ENCODE assay signal across 26 mouse cellular contexts in genomic region chrX:134787728-134788127, GRCm38 (mm10). TPM values are rescaled to one million over a fixed set of nuclear protein-coding genes. Genes with fewer than 3 reads are reported as not detected.
DNase-seq lines count a peak whose midpoint lies in the region; ATAC-seq and TF ChIP-seq lines count a peak whose summit lies in the region.
"Had no signal": no experiment of that assay in that cellular context is flagged by ENCODE, and none has a peak within 500 bp of the region (broad histone marks: within the 10 kb centered on the region; RNA-seq: fewer than 3 reads in every experiment).

No protein-coding gene starts in this region.

- 34% methylated on average over 4 of the region's 4 CpGs for WGBS in liver, embryonic 11.5 days
- 49% methylated on average over 4 of the region's 4 CpGs for WGBS in liver, postnatal 0 days (ENCODE audit: insufficient replicate concordance)
- 21% methylated on average over 4 of the region's 4 CpGs for WGBS in liver, embryonic 15.5 days (ENCODE audit: insufficient replicate concordance)
- 79% methylated on average over 4 of the region's 4 CpGs for WGBS in forebrain, embryonic 12.5 days

- no peaks in the 10 kb centered on the region for H3K9me3 ChIP-seq in liver, embryonic 11.5 days (ENCODE audit: control insufficient read depth, low read length)
- no peaks in the 10 kb centered on the region for H3K9me3 ChIP-seq in liver, postnatal 0 days (ENCODE audit: low read length)
- H3K9me3 ChIP-seq in liver, embryonic 15.5 days (replicated peaks), result no peaks in the 10 kb centered on the region
- no peaks in the 10 kb centered on the region for H3K9me3 ChIP-seq in forebrain, embryonic 12.5 days
- H3K9me3 ChIP-seq: embryonic facial prominence, embryonic 10.5 days; embryonic facial prominence, embryonic 13.5 days; forebrain, embryonic 13.5 days; heart, embryonic 10.5 days; hindbrain, embryonic 12.5 days; hindbrain, embryonic 15.5 days had no signal

- no peaks in the 10 kb centered on the region for H3K27me3 ChIP-seq in liver, embryonic 11.5 days (replicated peaks; ENCODE audit: control insufficient read depth, insufficient read depth, low read length)
- H3K27me3 ChIP-seq in liver, postnatal 0 days (ENCODE audit: insufficient read depth, low read length), result no peaks in the 10 kb centered on the region
- no peaks in the 10 kb centered on the region for H3K27me3 ChIP-seq in liver, embryonic 15.5 days
- H3K27me3 ChIP-seq in forebrain, embryonic 12.5 days, result peaks cover 5% of the 10 kb centered on the region
- H3K27me3 ChIP-seq: forebrain, embryonic 13.5 days; hindbrain, embryonic 15.5 days had no signal

- DNase-seq in liver, embryonic 11.5 days (ENCODE audit: low spot score), result no peak
- no peak for DNase-seq in liver, postnatal 0 days
- DNase-seq in MEL-GATA-1-ER (ENCODE audit: extremely low read depth, low read depth), result peak; percentile 55
- DNase-seq in left cerebral cortex, adult 8-10 months (ENCODE audit: low spot score in 2 of 2), result no peak
- DNase-seq in adrenal gland, postnatal 36 days, result no peak
- DNase-seq: adrenal gland, adult 8-10 months; adrenal gland, postnatal 25 days; cerebellum, adult 8-10 months; cerebellum, postnatal 10 days; cerebellum, postnatal 36 days; embryo, embryonic 11 days; gastrocnemius, postnatal 10 days; gastrocnemius, postnatal 36 days; heart, adult 2 months had no signal

- TF ChIP-seq CTCF in liver, postnatal 0 days (IDR thresholded peaks at IDR 0.05; ENCODE audit: low read depth), result no peak

- TF ChIP-seq EP300 in liver, postnatal 0 days (IDR thresholded peaks at IDR 0.05; ENCODE audit: low read depth), result no peak

- H3K4me2 ChIP-seq in liver, embryonic 11.5 days, result no peak overlapping the region
- no peak overlapping the region for H3K4me2 ChIP-seq in liver, postnatal 0 days (ENCODE audit: low read depth, low read length)
- no peak overlapping the region for H3K4me2 ChIP-seq in liver, embryonic 15.5 days
- no peak overlapping the region for H3K4me2 ChIP-seq in forebrain, embryonic 12.5 days
- H3K4me2 ChIP-seq: embryonic facial prominence, embryonic 13.5 days; forebrain, embryonic 13.5 days; hindbrain, embryonic 12.5 days; hindbrain, embryonic 15.5 days had no signal

- no peak overlapping the region for H3K4me3 ChIP-seq in liver, embryonic 11.5 days (ENCODE audit: low read depth, low read length)
- no peak overlapping the region for H3K4me3 ChIP-seq in liver, postnatal 0 days (ENCODE audit: low read depth, low read length)
- H3K4me3 ChIP-seq in liver, embryonic 15.5 days (replicated peaks), result no peak overlapping the region
- no peak overlapping the region for H3K4me3 ChIP-seq in forebrain, embryonic 12.5 days (replicated peaks)
- H3K4me3 ChIP-seq: embryonic facial prominence, embryonic 10.5 days; embryonic facial prominence, embryonic 13.5 days; erythroblast, embryonic 14.5 days; forebrain, embryonic 13.5 days; heart, adult 2 months; heart, embryonic 10.5 days; hindbrain, embryonic 12.5 days; hindbrain, embryonic 15.5 days had no signal

- H3K4me1 ChIP-seq in liver, embryonic 11.5 days (replicated peaks; ENCODE audit: control insufficient read depth, insufficient read depth, low read length), result no peaks in the 10 kb centered on the region
- no peaks in the 10 kb centered on the region for H3K4me1 ChIP-seq in liver, postnatal 0 days (ENCODE audit: insufficient read depth)
- H3K4me1 ChIP-seq in liver, embryonic 15.5 days (replicated peaks), result no peaks in the 10 kb centered on the region
- no peaks in the 10 kb centered on the region for H3K4me1 ChIP-seq in forebrain, embryonic 12.5 days
- H3K4me1 ChIP-seq: embryonic facial prominence, embryonic 10.5 days; embryonic facial prominence, embryonic 13.5 days; forebrain, embryonic 13.5 days; heart, embryonic 10.5 days; hindbrain, embryonic 12.5 days; hindbrain, embryonic 15.5 days had no signal

- peak; percentile 81 for ATAC-seq in liver, embryonic 11.5 days (replicated peaks; ENCODE audit: low FRiP score)
- no peak for ATAC-seq in liver, postnatal 0 days
- peak; percentile 40 for ATAC-seq in liver, embryonic 15.5 days (ENCODE audit: insufficient read depth)
- ATAC-seq in megakaryocyte-erythroid progenitor cell, adult 5-6 weeks (replicated peaks; ENCODE audit: low FRiP score, low TSS enrichment, poor library complexity, severe bottlenecking), result peak; percentile 70
- ATAC-seq in forebrain, embryonic 12.5 days (ENCODE audit: low FRiP score), result no peak
- ATAC-seq: activated CD4-positive, CD25-positive, alpha-beta regulatory T cell, adult 4 months; forebrain, embryonic 13.5 days; forebrain, embryonic 16.5 days had no signal

- no peak overlapping the region for H3K9ac ChIP-seq in liver, embryonic 11.5 days (ENCODE audit: low read depth, low read length)
- no peak overlapping the region for H3K9ac ChIP-seq in liver, postnatal 0 days (replicated peaks)
- H3K9ac ChIP-seq in liver, embryonic 15.5 days, result no peak overlapping the region
- H3K9ac ChIP-seq in forebrain, embryonic 12.5 days, result no peak overlapping the region
- H3K9ac ChIP-seq: embryonic facial prominence, embryonic 13.5 days; forebrain, embryonic 13.5 days; hindbrain, embryonic 12.5 days; hindbrain, embryonic 15.5 days had no signal

- H3K27ac ChIP-seq in liver, embryonic 11.5 days (ENCODE audit: low read depth, low read length), result no peak overlapping the region
- H3K27ac ChIP-seq in liver, postnatal 0 days (ENCODE audit: low read depth), result no peak overlapping the region
- H3K27ac ChIP-seq in liver, embryonic 15.5 days (replicated peaks), result no peak overlapping the region
- H3K27ac ChIP-seq in forebrain, embryonic 12.5 days, result no peak overlapping the region
- H3K27ac ChIP-seq: embryonic facial prominence, embryonic 10.5 days; embryonic facial prominence, embryonic 13.5 days; forebrain, embryonic 13.5 days; heart, adult 2 months; heart, embryonic 10.5 days; hindbrain, embryonic 12.5 days; hindbrain, embryonic 15.5 days had no signal

- no peaks in the 10 kb centered on the region for H3K36me3 ChIP-seq in liver, embryonic 11.5 days (ENCODE audit: control insufficient read depth, insufficient read depth, low read length)
- no peaks in the 10 kb centered on the region for H3K36me3 ChIP-seq in liver, postnatal 0 days (replicated peaks; ENCODE audit: insufficient read depth, low read length)
- H3K36me3 ChIP-seq in liver, embryonic 15.5 days (replicated peaks), result no peaks in the 10 kb centered on the region
- H3K36me3 ChIP-seq in forebrain, embryonic 12.5 days (replicated peaks), result no peaks in the 10 kb centered on the region
- H3K36me3 ChIP-seq: embryonic facial prominence, embryonic 10.5 days; embryonic facial prominence, embryonic 13.5 days; heart, embryonic 10.5 days; hindbrain, embryonic 12.5 days; hindbrain, embryonic 15.5 days had no signal

RNA-seq across cellular contexts. Expression of gene Armcx2, which starts 21.3 kb away (rescaled TPM):
- 39.5 and 40.7 TPM in 2 replicates for polyA plus RNA-seq in liver, embryonic 11.5 days (2014; fragmentation: Nextera tagmentation; extraction: Ambion mirVana)
- 3.6 and 4.0 TPM in 2 replicates for polyA plus RNA-seq in liver, postnatal 0 days (2015; fragmentation: Nextera tagmentation; extraction: Ambion mirVana)
- polyA plus RNA-seq in liver, embryonic 15.5 days (2015; fragmentation: Nextera tagmentation; extraction: Ambion mirVana), result 9.2 and 9.8 TPM in 2 replicates
- total RNA-seq in megakaryocyte-erythroid progenitor cell, adult 5-6 weeks (2014; fragmentation: Nextera tagmentation), result 10.5 and 13.6 TPM in 2 replicates
- total RNA-seq in megakaryocyte-erythroid progenitor cell, adult 5-6 weeks (2017), result 4.5 and 8.9 TPM in 2 replicates
- polyA plus RNA-seq in forebrain, embryonic 12.5 days (2016; fragmentation: Nextera tagmentation; extraction: Ambion mirVana), result 72.8 and 77.5 TPM in 2 replicates
- 10 to 100 TPM; 83.2 to 89.9 (median 85.7) TPM for total RNA-seq in left cerebral cortex, adult 8-10 months (2022)
- 10 to 100 TPM; 47.6 to 85.2 TPM for total RNA-seq in adrenal gland, postnatal 36 days (2021)

RNA-seq across cellular contexts. Expression of gene Armcx3, which starts 31.3 kb away (rescaled TPM):
- polyA plus RNA-seq in liver, embryonic 11.5 days (2014; fragmentation: Nextera tagmentation; extraction: Ambion mirVana), result 34.8 and 42.2 TPM in 2 replicates
- 10.8 and 12.0 TPM in 2 replicates for polyA plus RNA-seq in liver, postnatal 0 days (2015; fragmentation: Nextera tagmentation; extraction: Ambion mirVana)
- polyA plus RNA-seq in liver, embryonic 15.5 days (2015; fragmentation: Nextera tagmentation; extraction: Ambion mirVana), result 16.9 and 18.1 TPM in 2 replicates
- 14.6 and 21.8 TPM in 2 replicates for total RNA-seq in megakaryocyte-erythroid progenitor cell, adult 5-6 weeks (2014; fragmentation: Nextera tagmentation)
- 13.5 and 16.2 TPM in 2 replicates for total RNA-seq in megakaryocyte-erythroid progenitor cell, adult 5-6 weeks (2017)
- polyA plus RNA-seq in forebrain, embryonic 12.5 days (2016; fragmentation: Nextera tagmentation; extraction: Ambion mirVana), result 72.7 and 72.9 TPM in 2 replicates
- total RNA-seq in left cerebral cortex, adult 8-10 months (2022), result 10 to 100 TPM; 63.5 to 75.7 (median 70.6) TPM
- total RNA-seq in adrenal gland, postnatal 36 days (2021), result 10 to 100 TPM; 48.5 to 70.3 TPM

RNA-seq across cellular contexts. Expression of gene Armcx6, which starts 36.5 kb away (rescaled TPM):
- 13.3 and 15.2 TPM in 2 replicates for polyA plus RNA-seq in liver, embryonic 11.5 days (2014; fragmentation: Nextera tagmentation; extraction: Ambion mirVana)
- 2.6 and 3.0 TPM in 2 replicates for polyA plus RNA-seq in liver, postnatal 0 days (2015; fragmentation: Nextera tagmentation; extraction: Ambion mirVana)
- 4.1 and 4.4 TPM in 2 replicates for polyA plus RNA-seq in liver, embryonic 15.5 days (2015; fragmentation: Nextera tagmentation; extraction: Ambion mirVana)
- total RNA-seq in megakaryocyte-erythroid progenitor cell, adult 5-6 weeks (2014; fragmentation: Nextera tagmentation), result 5.5 and 11.5 TPM in 2 replicates
- 5.4 and 11.2 TPM in 2 replicates for total RNA-seq in megakaryocyte-erythroid progenitor cell, adult 5-6 weeks (2017)
- polyA plus RNA-seq in forebrain, embryonic 12.5 days (2016; fragmentation: Nextera tagmentation; extraction: Ambion mirVana), result 21.9 and 23.6 TPM in 2 replicates
- 1 to 10 TPM; 5.8 to 9.2 (median 7.9) TPM for total RNA-seq in left cerebral cortex, adult 8-10 months (2022)
- 10 to 100 TPM; 14.4 to 16.1 TPM for total RNA-seq in adrenal gland, postnatal 36 days (2021)

Comparison
In these comparisons a context has a peak if more than half of its experiments do, and no peak if none do; other contexts are left out.
1. ATAC-seq: peak in liver, embryonic 11.5 days (single experiment), liver, embryonic 15.5 days (single experiment) and megakaryocyte-erythroid progenitor cell, adult 5-6 weeks (single experiment); none in liver, postnatal 0 days (single experiment) and forebrain, embryonic 12.5 days (single experiment).